Mouse (Mus musculus) adrenal gland, postnatal 14 days (tissue): ENCODE data around the gene Mcm3. TPM values are rescaled to one million over a fixed set of nuclear protein-coding genes. Genes with fewer than 3 reads are reported as not detected.

Source experiments
- DNase-seq: peaks from one replicate; pipeline ENCODE4 v3.0.0; 2021; ENCODE audit warnings: mixed read lengths
- long read RNA-seq, 2 experiments: library from polyadenylated mRNA; stranded (forward); transcript quantifications; one replicate each; pipeline ENCODE4 v2.0.0; 2021
- total RNA-seq: library from RNA; stranded (reverse); gene quantifications from 2 replicates; pipeline ENCODE4 v1.2.3, GENCODE M21; 2021

Mcm3 gene
- total RNA-seq, result 35.1 and 41.6 TPM in 2 replicates
- long read RNA-seq, experiment 1, transcript Mcm3-201 (17 exons, 3,031 nt), result major isoform, 55 of 61 reads
- long read RNA-seq, experiment 1, partial matches to known transcripts, result 0 of 61 reads
- long read RNA-seq, experiment 1, other reads (novel, unspliced or antisense), result 3 of 61 reads
- long read RNA-seq, experiment 2, transcript Mcm3-201 (17 exons, 3,031 nt), result major isoform, 42 of 51 reads
- long read RNA-seq, experiment 2, partial matches to known transcripts, result 3 of 51 reads
- long read RNA-seq, experiment 2, other reads (novel, unspliced or antisense), result 2 of 51 reads

DNA sequence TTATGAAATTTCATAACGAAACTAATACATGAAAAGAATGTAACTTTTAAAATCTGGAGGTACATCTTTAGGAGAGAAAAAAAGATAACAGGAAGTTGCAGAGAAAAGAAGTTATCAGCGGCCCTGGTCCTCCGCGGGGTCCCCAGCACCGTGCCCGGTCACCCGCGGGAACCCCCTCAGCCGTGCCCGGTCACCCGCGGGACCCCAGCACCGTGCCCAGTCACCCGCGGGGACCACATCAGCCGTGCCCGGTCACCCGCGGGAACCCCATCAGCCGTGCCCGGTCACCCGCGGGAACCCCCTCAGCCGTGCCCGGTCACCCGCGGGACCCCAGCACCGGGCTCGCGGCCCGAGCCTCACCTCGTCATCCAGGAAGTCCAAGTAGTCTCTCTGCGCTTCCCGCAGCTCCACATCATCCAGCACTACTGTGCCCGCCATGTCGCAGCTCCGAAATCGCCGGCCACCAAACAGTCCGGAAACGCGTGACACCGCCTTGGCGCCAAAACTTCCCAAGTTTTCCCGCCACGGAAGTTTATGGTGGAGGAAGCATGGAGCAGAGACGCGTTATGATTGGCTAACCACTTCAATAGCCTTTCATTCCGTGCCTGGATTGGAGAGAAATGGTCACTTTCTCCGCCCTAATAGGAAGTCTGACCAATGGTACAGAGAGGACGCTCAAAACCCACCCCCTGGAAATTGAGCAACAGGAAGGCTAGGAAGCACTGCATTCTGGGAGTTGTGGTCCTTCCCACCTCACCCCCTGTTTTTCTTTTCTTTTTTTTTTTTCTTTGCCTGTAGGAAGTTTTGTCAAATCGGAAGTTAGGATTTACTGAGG, at the start of gene Mcm3:
Gene Mcm3, minus strand, starts transcription at position 542 of the 835 bp plus-strand sequence.
- DNase-seq, result peak; percentile 93

DNA sequence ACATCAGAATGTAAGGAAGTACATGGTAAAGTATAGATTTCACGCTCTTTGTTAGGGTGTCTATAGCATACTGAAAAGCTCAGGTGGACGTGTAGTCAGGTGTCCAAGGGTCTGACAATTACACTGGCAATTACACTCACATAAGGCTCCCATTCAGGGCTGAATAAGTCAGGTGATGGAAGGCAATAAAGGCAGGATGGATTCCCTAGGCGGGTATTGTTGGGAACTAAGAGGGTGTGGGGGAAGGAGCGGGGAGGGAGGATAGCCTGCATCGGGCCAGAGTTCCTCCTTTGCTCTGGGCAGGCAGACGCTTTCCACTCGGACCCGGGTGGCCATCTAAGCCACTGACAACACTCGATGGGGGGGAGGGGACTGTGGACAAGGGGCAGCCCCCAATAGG, 47.9 kb upstream of the Mcm3 start:
- no peak for DNase-seq

DNA sequence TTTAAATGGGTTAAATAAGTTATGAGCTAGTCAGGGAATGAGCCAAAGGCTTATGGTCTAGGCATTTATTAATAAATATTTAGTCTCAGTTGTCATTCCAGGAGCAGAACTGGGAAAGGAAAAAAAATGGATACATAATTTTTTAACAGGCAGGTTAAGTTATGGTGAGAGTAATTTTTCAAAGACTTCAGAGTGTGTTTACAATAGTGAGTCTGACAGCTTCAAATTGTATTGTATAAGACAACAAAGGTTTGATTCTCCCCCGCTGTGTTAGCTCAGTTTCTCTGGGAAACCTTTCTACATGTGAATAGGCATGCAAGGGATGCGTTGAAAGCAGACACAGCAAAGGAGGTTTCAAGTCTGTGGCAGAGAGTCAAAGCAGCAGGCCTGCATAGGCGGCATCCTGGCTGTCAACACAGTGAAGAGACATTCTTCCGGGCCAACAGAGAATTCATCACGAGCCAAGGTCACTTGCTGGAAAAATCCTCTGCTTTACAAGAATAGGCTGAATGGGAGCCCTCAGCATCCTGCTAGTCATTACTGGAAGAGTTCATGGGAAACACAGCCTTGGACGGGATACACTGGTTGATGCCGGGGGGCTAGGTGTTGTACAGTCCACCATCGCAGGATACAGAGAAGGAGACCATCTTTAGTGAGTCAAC, 47.3 kb upstream of the Mcm3 start:
- DNase-seq, result peak; percentile 56

DNA sequence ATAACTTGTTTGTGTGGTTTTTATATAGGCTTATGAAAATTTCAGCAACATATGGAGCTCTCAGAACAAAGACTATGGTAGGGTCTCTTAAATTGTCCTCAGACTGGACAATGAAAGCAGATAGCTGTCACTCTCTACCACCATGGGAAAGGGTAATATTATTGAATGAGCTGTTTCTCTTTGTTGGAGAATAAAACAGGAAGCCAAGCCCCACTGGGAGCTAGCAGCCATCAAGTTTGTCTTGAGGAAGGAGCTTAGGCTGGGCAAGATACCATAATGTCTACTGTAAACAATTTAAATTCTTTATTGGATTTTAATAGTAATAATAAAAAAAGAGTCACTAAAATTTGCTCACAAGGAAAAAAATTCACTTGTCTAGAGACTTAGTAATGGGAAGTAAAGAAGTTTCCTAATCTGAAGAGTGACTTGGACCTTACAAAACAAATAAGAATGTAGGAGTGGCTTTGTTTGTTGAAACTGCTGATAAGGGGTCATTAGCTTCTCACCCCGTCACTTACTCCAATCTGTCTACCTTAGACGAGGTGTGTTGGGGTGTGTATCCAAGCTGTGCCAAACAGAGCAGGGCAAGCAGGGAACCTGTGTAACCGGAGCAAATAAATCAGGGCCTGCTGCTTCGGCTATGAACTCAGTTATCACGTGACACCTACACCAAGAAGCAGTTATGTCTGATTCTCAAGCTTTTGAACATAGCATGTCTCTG, 43.5 kb upstream of the Mcm3 start:
- DNase-seq, result no peak

DNA sequence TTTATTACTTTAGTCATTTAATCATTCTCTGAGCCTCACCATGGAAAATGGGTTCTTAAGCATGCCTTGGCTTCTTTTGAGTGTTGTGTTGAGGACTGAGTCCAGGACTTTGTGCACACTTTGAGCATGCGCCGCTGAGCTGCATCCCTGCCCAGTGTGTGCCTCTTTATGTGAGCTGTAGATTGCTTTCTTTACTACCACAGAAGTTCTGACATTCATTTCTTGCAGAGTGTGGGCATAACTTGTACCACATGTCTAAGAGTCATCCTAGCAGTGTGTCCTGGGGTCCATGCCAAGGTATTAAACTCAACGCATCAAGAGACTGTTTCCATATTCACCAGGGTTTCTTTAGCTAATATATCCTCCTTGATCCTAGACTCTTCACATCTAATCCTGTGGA, 41.8 kb upstream of the Mcm3 start:
- DNase-seq, result no peak

DNA sequence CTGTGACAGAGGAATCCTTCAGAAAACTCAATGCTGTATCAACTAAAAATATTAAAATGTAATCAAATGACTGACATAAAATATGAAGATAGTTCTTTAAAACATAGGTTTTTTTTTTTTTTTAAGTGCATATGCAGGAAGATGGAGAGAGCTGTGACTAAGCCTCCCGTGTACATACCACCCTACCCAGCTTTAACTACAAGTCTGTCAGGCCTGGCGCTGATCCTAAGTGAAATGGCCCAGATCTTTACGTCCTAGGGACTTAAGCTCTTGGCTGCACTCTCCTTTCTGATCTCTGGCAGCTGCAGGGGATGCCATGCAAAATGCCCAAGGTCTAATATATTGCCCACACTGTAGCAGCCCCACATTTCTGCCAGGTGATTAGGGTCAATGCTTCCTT, 40.7 kb upstream of the Mcm3 start:
- DNase-seq, result no peak

DNA sequence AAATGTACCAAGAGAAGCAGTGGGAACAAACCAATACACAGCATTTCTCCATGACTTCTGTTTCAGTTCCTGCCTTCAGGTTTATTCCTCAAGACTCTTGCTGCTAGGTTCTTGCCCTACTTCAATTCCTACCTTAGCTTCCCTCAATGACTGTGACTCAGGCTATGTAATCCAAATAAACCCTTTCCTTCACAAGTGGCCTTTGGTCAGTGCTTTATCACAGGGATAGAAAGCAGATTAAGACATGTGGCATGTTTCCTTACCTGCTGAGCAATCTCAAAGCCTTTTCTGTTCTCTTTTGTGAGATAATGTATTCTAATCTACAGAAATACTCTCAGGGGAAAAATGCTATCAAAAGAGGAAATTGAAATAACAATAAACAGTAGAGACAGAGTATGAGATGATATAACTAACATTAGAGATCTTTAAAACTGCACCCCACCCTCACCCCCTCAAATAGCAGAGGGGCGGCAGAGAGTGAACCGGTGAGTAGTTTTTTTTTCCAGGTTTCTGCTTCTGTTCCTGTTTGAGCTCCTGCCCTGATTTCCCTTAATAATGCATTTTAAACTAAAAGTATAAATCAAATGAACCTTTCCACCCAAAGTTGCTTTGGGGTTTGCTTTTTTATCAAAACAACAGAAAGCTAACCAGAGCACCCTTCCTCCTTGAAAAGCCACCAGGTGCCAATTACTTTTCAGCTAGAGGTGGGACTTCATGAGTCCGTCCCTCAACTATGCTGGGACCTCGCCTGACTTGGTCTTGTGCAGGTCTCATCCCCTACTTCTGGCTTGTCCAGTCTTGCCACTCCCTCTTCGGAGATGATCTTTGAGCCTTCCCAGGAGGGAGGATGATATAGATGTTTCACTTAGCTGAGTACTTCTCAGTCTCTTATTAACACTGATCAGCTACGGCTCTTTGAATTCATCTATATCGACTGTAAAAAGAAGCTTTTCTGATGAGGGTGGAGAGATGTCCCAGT, 37.1 kb upstream of the Mcm3 start:
- no peak for DNase-seq

DNA sequence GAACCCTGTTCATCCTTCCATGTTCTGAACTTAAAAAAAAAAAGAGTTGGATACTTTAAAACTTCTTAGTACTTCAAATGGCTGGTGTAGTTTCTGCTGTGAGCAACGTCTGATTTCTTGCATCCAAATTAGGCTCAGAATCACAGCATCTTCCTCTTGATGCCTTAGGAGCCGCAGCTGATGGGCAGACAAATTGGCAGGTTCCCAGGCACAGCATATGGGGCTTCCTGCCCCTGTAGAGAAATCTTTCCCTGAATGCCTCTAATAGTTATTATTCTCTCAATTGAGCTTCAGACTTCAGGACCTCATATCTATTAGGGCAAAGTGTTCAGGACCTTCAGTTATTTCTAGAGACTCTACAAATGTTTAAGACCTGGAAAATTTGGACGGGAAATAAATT, 19.8 kb upstream of the Mcm3 start:
- no peak for DNase-seq

DNA sequence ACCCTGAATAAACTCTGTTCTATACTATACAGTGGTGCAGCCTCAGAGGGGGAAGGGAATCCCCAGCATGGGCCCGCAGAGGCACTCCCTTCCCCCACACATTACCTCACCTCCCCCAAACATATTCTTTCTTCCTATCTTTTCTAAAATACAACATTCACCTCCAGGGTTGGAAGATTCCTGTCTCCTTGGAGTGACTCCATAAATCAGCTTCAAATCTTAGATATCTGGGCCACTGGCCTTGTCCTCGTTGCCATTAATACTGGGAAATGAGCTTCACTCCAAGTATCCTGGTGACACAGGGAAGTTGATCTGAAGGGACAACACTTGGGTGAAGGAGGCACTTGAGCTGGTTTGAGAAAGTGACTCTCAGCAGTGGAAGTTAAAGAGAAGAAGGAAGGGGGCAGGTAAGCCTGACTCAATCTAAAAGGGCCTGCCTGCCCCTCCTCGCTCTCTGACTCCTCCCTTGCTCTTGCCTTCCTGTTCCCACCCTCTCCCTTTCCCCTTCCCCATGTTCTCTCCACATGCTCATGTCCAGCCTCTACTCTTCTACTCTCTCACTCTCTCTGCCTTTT, 16.5 kb upstream of the Mcm3 start:
- no peak for DNase-seq

DNA sequence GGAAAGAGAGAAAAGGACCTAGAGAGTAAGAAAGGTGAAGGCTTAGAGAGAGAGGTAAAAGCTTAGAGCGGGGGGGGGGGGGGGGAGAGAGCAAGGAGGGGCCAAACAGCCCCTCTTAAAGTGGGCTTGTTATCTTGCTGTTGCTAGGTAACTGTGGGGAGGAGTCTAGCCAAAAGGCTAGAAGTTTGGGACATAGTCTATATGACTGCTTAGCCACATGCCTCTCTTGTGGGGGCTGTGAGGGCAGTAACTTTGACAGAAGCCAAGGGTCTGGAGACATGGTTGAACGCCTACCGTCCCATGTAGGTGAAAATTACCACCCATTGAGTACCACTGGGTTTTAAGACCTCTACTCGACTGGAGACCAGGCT, 13.0 kb upstream of the Mcm3 start:
- DNase-seq, result no peak

DNA sequence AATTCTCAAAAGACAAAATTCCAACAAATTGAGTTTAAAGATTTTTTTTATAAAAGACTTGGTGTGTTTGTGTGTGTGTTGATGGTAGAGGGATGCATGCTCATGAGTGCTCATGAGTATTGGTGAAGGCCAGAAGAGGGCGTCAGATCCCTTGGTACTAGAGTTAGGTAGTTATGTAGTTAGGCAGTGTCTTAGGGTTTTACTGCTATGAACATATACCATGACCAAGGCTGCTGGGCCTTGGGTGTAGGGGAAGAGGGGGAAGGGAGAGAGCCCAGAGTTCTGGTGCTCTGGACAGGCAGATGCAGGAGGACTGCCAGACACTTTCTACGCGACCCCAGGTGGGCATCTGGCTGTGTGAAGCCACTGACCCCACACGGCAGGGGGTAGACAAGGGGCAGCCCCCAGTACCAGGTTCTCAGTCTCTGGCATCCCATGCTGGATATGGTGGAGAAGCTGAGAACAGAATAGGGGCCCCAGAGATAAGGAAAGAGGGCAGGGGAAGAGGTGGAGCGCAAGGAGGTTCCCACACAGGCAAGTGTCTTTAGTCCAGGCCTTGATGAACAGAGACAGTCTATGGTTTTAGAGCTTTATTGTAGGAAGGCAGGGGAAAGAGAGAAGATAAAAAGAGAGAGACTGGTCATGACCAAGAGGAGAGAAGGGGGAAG, 12.5 kb upstream of the Mcm3 start:
- peak; percentile 40 for DNase-seq

DNA sequence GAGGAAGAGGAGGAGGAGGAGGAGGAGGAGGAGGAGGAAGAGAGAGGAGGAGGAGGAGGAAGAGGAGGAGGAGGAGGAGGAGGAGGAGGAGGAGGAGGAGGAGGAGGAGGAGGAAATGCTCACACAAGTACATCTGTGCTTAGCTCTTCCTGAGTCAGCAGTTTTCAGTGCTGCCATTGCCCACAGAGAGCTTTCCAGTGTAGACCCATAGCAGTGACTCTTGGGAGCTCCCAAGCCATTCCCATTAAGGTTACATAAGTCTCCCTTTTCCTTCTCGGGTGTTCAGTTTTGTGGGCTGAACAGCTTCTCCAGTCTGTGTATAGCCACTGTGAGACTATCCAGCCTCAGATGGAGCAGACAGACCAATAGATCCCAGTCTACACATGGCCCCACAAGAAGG, 10.4 kb upstream of the Mcm3 start:
- DNase-seq, result no peak

DNA sequence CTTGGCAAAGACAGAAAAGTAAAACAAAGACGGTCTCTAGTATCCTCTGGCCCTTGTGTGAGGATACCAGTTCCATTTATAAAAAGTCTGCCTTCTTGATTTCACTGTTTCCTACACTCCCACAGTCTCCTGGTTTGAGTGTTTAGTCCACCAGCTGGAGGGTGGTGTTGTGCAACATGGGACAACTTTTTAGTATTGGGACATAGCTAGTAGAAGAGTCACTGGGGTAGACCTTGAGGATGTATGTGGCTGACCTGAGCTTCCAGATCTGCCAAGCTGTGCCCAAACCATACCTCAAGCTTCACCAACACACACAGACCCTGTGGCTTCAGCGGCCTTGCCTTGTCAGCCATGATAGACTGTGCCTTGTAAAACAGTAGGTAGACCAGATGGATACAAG, 7.9 kb upstream of the Mcm3 start:
- DNase-seq, result no peak

DNA sequence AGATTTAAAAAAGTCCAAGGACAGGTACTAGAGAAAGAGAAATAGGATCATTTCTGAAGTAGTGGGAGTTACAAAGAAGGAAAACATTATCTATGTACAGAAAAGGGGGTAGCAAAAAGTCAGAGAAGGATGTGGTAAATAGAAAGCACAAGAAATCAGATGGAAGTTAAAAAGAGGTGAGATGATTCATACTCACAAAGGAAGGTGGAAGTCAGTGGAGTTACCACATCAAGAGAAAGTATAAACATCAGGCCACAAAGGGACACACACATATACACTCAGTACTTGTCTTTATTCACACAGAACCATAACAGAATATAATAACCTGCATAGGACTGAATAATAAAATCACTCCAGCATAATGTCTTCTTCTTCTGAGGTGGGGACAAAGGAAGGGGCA, 4.9 kb upstream of the Mcm3 start:
- no peak for DNase-seq

DNA sequence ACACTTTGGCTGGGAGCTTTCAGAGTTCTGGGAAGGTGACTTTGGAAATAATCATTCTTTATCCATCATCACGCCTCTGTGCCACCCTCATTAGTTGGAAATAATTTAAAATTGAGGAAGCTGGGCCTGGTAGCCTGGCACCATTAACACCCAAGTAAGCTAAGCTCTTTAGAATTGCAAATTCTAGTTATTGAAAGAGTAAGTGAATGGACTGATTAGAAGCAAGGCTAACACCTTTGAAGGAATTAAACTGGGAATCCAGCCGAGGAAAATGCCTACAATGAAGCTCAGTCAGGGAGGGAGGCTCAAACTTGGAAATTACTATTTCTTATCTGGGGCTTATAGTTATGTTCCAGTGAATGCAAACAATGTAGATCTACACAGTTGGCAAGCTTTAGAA, 3.8 kb upstream of the Mcm3 start:
- DNase-seq, result no peak

DNA sequence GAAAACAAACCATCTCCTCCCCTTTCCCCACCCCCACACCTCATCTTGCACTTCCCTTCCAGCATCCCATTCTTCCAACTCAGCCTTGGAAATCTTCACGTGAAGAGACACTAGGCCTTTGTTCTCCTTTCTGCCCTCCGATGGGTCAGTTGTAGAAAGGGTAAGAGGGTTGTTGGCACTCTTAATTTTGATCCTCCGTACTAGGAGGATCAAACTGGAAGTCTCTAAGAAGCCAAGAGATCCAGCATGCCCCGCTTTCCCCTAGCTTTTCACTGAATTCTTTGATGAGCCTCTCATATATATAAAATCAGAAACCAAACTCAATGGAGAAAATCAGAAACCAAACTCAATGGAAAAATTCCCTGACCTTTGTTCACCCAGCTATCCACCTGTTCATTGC, 3.4 kb upstream of the Mcm3 start:
- DNase-seq, result no peak

DNA sequence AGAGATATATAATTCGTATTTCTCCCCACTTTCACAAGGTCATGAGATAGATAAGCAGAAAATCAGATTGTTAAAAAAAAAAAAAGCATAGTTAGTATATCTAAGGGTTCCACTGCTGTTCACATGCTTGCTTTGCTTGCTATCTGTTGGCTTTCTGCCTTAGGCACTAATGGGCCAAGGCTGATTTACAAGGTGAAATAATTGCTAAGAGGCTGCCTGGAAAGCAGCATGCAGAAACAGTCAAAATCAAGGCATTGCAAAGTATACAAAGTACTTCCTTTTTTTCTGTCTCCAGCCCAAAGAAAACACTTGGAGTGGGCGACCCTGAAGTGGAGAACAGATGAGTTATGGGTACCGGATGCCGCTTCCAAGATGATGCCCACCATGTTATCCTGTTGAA, 847 bp upstream of the Mcm3 start:
- peak; percentile 22 for DNase-seq

DNA sequence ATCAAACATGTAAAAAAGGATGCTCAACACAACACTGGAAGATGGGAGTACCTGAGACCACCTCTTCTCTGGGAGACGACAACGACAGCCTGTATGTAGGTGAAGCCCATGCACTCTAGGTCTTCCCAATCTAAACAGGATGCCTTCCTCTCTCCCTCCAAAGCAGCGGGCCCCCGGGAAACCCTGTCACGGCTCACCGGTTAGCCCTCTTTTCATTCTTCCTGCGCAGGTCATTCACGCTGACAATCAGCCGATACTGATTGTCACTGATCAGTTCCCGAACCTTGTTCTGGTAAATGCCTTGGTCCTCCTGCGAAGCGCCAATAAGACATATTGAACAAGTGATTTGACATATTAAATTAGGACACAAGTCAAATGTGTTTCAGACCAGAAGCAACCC, 2.5 kb downstream of the Mcm3 start:
- no peak for DNase-seq

DNA sequence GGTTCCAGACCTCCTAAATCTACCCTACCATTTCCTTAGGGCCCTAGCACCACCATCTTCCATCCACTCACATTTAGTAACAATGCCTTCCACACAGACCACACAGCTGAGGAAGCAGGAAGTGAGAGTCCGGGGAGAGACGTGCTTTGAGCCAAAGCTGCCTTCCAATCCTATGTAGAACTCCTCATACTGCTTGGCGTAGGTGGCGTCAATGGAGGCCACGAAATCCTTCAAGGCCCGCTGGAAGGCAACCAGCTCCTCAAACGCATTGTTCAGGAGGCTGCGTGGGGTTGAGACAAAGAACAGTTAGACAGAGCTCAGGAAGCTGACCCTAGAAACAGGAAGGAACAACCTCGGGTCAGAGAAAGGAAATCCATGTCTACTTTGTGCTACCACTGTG, 2.9 kb downstream of the Mcm3 start:
- DNase-seq, result peak; percentile 8

DNA sequence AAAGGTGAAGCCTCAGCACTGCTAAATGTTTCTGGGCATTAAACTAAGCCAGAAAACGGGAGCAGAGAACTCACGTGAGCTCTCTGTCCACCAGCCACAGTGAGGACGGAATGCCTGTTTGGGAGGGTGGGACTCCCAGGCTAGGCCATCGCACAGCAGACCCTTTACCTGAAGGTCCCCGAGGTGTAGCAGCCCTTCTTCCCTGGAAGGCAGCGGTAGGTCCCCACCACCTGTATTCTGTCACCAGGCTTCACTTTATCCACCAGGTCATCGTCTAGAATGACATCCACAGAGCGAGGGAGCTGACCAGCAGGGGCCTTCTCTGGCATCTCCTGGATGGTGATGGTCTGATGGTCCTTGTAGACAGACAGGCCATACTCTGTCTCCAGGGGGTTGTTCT, 5.6 kb downstream of the Mcm3 start:
- no peak for DNase-seq

DNA sequence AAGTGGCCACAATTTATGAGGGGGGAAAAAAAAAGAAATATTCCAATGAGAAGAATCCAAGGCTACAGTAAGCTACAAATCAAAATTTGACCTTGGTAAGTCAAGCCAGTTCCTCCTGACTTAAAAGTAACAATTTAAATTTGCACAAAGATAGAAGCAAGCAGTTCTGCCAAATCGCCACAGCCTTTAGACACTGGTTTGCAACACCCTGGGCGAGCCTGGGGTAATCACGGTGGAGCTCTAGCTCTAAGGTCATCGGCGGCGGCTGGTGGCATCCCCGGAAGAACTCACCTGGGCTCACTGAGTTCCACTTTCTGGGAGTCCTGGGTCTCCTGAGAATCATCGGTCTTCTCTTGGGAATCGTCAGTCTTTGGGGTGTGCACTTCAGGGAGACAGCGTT, 15.6 kb downstream of the Mcm3 start:
- DNase-seq, result peak; percentile 41
